Mouse (Mus musculus) CD4-positive, CD25-positive, alpha-beta regulatory T cell, adult 2 months (primary cell): ENCODE results near the gene Aunip.

Experiments
- DNase-seq: peaks from one replicate; pipeline ENCODE4 v3.0.0-alpha.2; 2012; ENCODE audit warnings: low read depth, low spot score

Gene Aunip

DNA sequence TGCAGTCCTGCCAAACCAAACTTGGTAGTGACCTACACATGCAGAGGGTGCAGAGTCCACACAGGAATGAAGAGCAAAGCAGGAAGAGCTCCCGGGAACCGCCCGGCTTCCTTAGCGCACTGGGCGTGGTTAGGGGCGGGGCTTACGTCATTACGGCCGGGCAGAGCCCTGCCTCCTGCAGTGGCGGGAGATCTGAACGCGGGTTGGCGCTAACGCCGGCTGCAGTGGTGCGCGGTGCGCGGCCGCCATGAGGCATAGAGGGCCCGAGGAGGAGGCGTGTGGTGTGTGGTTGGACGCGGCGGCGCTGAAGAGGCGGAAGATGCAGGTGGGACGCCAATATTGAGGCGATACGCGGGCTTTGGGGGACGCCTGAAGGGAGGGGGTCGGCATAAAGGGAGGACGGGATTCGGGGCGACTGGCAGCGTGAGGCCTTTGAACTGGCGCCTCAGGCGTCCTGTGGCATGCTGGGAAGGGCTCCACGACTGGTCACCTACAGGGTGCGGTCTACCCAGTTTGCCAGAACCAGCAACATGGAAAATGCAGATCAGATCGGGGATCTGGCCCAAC, at the start of gene Aunip:
Gene Aunip, plus strand, starts transcription at position 155 of the 567 bp plus-strand sequence.
- peak; percentile 93 for DNase-seq

DNA sequence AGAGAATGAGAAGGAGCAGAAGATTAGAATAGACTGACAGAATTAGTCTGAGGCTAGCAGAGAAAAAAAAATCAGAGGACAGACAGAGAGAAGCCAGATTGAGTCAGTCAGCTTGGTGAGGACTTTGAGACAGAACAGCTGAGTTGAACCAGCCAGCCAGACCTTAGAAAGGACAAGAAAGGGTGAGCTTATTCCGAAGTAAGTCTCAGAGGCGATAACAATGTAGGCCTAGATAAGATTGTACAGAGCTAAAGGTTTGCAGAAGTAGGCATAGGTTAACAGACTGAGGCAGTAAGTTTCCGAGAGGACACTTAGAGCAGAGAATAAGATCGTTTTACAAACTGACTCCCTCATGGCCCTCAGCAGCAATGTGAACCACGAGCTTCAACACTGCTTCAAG, 49.5 kb upstream of the Aunip start:
- DNase-seq, result no peak

DNA sequence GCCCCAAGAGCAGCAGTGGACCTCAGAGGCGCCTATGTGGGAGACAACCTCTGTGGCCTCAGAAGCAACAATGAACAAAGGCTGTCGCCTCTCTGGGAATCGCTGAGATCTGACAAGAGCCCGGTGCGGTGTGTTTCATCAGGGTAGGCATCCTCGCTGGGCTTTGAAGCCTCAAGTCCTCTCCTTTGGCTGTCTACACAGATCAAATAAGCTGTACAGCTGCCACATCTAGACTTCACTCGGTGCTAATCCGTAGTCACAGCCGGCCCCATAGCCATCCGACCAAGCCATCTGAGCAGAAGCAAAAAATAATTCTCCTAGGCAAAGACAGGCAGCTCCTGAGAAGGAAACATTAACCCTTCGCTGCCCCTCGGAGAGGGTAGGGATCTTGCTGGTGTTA, 45.0 kb upstream of the Aunip start:
- DNase-seq, result no peak

DNA sequence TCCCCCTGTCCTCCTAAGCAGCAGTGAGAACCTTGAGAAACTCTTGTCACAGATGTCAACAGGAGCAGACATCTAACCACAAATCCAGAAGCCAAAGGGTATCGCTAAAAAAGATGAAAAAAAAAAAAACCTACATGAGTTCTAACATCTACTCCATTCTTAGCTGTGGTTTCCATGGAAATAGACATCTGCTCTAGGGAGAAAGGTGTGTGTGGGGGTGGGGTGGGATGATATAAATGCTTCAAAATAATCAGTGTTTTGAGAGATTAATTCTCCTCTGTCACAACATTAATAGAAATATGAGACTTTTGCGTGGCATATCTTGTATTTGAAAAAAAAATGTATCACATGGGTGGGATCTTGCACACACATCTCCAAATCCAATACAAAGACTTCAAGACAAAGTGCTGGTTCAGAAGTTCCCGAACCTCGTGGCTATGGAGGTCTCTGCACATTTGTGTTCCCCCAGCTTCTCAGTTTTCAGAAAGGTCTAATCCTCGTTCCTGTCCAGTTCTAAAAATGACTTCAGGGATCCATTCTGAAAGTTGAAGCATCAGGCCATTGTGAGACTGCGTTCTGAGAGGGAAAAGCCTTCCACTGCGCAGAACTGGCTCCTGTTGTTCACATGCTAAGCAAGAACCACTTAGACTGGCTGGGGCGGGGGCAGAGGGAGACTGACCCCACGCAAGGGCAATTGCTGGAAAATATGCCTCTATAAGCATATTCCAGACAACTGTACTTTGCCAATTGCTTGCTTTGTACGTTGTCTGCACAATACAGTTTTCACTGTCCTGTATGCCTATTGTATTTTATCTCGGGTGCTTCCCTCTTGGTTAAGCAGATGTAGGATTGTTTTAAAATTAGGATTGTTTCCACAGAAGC, 44.2 kb upstream of the Aunip start:
- no peak for DNase-seq

DNA sequence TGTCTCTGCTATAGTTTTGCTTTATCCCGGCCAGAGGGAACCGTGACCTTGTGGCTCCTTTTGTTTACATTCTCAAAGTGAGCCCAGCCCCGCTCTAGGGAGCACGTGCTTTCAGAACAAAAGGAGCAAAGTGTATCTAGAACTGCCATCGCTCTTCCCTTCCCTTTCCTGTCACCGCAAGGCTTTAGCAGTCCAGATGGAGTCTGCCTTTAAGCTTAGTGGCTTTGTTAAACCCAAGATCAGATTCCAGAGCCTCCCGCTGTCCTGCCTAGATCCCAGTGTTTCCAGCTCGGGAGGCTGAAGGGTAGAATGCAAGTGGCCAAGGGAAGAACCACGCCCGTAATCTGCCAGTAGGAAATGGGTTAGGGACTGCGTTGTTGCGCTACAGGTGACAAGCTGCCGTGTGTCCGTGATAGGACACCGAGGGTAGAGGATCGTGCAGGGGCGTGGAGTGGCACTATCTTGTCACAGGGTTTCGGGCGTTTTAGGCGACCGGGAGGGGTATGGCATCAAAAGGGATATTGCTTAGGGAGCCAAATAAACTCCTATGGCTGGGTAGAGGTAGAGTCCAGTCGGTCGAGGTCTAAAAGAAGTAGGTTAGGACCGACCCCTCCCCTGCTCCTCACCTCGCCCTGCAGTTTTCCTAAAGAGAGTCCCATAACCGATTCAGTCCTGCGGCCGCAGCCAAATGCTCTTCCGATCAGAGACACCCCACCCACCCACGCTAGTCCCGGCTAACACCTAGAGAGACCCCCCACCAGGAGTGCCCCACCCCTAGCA, 43.2 kb upstream of the Aunip start:
- peak; percentile 46 for DNase-seq

DNA sequence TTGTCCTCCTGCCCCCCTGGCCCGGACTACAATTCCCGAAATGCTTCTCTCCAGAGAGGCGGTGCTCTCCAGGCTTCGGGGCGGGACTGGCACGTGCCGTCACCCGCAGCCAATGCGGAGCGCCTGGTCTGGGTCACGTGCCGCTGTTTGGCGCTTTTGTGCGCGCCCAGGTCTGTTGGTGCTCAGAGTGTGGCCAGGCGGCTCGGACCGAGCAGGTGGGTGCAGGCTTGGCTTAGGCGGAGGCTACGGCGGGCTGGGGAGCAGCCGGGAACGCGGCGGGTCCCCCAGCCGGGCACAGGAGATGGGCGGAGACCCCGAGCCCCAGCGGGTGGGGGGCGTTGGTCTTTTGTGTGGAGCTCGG, 42.6 kb upstream of the Aunip start, which contains the start of gene Stmn1:
Gene Stmn1, plus strand, starts transcription at position 106 of the 361 bp plus-strand sequence.
- DNase-seq, result peak; percentile 92

DNA sequence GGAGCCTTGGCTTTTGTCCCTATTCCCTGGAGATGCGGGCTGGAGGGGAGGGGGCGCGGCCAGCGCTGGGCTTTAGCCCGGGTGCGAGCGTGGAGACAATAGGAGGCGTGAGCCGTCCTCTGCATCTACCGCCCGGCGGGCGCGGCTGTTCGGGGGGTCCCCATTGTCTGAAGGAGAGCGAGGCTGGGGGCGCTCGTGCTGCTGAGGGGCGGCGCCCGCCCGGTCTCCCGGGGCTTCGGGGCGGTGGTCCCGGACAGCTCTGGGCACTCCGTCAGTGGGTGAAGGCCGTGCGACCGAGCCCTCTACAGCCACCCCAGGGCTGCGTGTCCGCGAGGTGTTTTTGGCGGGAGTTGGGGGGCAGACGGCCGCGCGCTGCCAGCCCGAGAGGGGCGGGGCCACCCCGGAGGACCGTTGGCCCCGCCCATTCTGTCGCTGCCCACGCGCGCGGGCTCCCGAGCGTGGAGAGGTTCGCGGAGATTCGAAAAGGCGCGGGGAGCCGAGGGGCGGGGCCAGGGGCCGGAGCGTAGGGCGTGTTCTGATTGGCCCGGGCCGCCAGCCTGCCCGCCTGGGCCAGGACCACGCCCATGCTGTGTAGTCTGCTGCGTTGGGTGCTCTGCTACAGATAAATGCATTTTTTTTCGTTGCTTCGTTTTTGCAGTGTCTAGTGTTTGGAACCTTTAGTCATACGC, 42.1 kb upstream of the Aunip start:
- peak; percentile 95 for DNase-seq

DNA sequence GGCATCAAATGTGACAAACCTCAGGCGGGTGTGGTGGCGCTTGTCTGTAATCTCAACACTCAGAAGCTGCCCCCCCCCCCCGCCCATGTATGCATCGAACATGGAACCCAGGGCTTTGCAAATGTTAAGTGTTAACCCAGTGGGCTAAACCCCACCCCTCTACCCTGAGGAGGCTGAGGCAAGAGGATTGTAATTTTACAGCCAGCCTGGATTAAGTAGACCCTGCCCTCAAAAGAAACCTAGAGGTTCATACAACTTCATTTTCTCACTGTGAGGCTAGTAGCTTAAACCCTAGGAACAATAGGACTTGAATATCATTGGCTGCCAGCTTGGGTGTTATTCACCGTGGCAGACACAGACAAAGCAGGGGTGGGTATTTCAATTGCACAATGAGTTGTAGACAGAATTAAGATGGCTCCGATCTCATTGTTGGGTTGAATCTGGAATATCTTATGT, 41.4 kb upstream of the Aunip start:
- DNase-seq, result no peak

DNA sequence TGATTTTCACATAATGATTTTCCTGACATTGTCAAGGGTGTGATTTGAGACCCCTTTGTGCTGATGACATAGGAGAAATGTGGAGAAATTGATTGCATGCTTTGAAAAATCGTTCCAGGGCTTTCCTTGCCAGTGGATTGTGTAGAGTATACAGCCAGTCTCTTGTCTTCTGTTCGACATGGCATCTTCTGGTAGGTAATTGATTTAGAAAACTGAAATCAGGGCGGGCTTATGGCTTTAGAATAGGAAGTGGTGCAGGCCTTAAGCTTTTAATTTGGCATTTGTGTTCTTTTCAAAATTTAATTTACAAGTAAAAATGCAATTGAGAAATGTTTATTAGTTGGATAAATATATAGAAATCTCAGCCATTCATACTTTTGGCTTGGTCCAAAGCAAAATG, 40.8 kb upstream of the Aunip start:
- no peak for DNase-seq

DNA sequence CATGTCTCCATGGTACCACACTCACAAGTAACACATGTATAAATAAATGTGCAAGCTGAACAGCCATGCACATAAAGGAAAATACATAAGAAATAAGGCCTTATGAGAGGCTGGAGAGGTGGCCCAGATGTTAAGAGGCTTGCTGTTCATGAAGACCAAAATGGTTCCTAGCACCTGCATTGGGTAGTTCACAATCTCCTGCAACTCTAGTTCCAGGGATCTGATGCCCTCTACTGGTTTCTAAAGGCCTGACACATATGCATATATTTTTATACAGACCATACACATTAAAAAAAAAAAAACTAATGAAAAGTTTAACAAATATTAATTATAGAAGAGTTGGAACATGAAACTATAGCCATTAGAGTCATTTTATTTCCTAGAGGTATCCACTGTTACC, 39.3 kb upstream of the Aunip start:
- peak; percentile 37 for DNase-seq

DNA sequence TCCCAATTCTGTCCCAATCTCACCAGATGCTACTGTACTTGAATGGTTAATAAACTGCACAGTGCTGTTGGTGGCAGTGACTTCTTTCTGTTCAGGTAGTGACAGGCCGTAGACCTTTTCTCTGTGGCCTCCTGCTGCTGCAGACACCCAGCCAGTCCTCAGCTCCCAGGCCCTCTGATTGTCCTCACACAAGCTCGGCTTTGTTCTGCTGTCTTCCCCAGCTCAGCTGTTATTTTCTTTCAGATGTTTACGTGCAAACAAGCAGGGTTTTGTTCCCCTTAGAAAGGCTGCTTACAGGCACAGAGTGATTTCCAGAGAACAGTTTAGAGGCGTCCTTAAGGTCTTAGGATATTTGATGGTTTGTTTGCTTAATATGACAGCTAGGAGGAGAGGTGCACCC, 37.0 kb upstream of the Aunip start:
- DNase-seq, result no peak

DNA sequence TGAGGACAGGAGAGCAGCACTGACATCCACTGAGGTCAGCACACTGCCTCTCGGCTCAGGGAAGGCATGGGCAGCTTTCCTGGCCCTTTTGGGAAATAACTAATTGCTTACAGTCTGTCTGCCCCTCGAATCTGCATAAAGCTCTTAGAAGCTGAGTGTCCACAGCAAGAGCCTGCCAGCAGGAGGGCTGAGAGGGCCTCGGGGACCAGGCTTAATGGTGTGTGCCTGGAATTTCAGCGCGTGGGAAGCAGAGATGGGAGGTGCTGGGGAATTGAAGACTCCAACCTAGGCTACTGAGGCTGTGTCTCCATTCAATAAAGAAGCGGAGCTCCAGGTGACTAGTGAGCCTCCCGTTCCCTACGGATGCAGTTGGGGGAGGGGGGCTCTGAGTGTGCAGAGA, 36.6 kb upstream of the Aunip start:
- no peak for DNase-seq

DNA sequence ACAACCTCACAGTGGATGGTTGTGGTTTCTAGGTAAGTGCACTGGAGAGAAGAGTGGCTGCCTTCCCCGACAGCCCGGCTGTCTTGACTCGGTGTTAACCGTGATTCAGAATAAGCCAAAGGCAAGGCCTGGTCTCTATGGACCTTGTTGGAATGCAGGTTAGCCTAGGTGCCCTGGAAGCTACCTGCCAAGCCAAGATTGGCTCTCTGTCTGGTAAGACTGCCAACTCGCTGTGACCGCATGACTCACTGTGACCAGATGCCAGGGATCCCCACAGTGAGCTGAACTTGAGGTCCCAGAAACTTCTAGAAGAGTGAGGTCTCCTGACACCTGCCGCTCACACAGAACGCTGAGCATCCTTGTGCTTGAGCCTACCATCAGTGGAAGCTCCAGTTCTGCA, 33.9 kb upstream of the Aunip start:
- no peak for DNase-seq

DNA sequence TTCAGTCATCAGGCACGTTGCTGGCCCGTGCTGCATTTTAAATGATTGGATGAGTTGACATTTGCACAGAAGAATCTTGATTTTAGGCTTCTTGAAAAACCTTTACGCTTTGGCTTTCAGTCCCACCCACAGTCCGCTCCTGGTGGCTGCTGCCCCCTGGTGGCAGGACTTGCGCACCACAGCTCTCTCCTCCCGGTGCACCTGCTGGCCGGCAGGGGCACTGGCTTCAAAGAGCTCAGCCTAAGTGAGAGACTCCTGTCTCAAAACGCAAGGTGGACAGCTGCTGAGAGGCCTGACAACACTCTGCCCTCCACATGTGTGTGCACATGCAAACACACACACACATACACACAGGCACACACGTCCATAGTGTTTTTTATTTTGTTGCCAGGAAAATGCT, 32.8 kb upstream of the Aunip start:
- peak; percentile 95 for DNase-seq

DNA sequence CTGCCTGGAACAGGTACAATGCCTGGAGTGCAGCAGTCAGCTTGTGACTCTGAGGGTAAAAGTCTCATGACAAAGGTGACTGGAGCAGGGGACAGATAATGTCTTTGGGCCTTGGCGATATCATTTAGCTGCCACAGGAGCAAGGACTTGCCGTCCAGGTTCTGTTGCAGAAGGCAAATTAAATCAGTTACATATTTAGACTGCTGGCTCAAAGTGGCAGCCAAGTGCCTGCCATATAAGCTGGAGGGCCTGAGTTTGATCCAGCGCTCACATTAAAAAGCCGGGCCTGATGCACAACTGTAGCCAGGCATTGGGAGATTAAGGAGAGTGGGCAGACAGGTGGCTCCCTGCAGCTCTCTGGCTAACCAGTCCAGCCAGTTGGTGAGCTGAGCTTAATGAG, 31.0 kb upstream of the Aunip start:
- DNase-seq, result no peak

DNA sequence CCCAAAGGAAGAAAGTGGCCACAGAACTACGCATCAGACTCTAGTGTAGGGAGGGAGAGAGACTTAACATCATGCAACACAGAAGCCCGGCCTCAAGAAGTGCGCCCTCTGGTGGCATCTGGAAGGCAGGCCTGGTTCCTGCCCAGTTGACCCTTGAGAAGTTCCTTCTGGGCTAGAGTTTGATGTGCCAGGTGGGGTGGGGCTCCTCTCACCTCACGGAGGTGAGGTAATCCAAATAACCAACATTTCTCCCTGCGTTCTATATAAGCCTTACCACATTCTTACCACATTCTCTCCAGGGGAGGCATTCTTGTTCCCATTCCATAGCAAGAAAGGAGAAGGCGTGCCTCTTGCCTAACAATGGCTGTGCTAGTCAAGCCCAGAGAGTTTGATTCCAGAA, 29.9 kb upstream of the Aunip start:
- peak; percentile 86 for DNase-seq

DNA sequence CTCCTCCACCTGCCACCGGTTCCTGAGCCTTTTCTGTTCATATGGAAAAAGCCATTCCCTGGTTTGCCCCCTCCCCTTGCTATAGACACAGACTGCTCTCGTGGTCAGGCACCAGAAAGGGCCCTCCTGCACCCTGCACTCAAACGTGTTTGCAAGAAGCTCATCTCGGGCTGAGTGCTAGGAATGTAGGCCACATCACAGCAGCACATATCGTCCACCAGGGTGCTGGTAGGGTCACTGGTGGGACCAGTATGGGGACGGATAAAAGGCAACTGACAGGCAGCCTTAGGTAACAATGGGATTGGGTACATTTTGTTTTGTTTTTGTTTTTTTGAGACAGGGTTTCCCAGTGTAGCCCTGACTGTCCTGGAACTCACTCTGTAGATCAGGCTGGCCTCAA, 29.5 kb upstream of the Aunip start:
- no peak for DNase-seq

DNA sequence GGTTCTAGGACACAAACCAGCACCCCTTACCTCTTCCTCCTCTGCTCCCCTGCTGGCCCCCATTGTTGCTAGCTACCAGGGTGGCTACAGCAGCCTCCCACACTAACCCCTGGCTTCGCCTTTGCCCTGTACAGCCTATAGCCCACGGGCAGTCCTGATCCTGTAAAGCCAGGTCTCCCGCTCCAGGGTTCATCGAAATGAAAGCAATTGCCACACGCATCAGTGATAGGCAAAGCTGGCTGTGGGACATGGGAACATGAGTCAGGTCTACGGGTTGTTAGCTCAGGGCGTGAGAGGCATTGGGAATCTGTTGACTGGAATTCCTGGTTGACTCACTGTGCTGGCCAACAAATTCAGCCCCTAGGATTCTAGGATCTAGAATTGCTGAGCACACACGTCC, 28.4 kb upstream of the Aunip start:
- DNase-seq, result no peak

DNA sequence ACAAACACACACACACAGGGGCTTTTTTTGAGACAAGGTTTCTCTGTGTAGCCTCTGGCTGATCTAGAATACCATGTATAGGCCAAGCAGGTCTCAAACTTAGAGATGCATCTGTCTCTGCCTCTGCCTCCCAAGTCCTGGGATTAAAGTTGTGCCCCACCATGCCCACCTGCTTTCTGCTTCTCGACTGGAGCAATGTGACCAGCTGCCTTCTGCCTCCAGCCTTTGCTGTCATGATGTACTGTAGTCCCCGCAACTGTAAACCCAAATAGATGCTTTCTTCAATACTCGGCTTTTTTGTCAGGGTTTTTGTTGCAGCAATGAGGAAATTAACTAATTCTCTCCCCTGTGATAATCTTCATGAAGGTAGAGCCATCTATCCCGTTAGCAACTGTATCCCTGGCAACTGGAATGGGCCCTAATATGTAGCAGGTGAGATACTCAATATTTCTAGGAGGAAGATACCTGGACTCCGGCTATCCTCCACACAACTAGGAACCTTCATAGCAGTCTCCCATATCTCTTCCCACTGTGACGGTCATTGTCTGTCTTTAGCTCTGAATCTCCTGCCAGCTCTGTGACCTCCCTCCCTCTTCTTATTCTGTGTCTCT, 27.6 kb upstream of the Aunip start:
- no peak for DNase-seq

DNA sequence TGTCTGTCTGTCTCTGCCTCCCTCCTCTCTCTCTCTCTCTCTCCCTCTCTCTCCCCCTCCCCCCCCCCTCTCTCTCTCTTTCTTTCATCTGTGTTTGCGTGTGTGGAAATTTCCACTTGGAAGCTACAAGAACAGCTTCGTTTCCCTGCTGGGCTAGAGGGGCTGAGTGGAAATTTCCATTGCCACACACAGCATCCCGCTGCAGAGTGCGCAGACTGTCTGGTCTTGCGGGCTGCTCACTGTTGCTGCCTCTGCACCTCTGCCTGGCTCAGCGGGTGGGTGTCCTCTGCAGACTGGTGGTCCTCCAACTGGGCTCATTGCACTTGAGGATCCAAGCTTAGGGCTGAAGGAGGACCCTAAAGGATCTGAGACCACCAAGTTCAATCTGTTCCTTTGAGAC, 27.1 kb upstream of the Aunip start:
- peak; percentile 40 for DNase-seq

DNA sequence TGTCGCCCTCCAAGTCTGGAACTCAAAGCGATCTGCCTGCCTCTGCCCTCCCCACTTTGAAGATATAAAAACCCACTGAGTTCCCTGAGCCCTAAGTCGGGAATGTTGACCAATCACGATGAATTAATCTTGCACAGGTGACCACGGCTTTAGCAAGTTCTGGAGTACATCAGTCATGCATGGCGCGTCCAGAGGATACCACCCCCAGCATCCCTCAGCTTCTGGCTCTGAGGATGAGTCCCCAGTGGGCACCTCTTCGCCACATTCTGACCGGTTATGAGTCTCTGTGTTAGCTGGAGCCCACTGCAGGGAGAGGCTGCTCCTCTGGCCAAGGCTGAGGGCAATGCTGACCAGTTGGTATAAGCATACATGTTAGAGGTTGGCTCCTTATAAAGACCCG, 26.6 kb upstream of the Aunip start:
- DNase-seq, result no peak
